Mouse (Mus musculus): Measurements from ENCODE around the gene Tmem35b.
A peak's percentile ranks its signal among the peaks of the same experiment; 100 is the strongest.

Gene Tmem35b

DNA sequence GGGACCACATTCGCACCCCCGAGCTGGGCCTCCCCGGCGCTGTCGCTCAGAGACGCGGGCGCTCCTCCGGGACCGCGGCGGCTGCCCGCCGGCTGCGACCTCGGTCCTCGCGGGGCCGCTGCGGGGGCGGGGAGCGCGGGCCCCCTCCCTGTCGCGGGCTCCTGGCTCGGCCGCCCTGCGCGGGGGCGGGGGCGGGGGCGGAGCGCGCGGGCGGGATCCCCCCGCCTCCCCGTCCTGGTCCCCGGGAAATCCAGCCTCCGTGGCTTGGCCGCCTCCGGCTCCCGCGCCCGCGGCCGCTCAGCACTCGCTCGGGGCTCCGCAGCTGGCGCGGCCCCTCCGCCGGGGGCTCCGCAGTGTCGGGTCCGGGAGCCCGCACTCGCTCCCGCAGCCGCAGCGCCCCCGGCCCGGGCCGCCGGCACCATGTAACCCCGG is 45.4 kb downstream of the Tmem35b start, which contains the start of gene Dlgap3:
Dlgap3 (plus strand) TSS at position 291 of the 432 bp plus-strand sequence.
- peak; percentile 71 to 83 for DNase-seq

GRCm38 (mm10) chr4:127169346-127170221 is 46.1 kb downstream of the Tmem35b start:
- DNase-seq, result peak in 1 of 2 experiments; percentile 56

- peak; percentile 69 to 75 for DNase-seq
Measured at GRCm38 (mm10) chr4:127170866-127171265, 47.4 kb downstream of the Tmem35b start.

DNA sequence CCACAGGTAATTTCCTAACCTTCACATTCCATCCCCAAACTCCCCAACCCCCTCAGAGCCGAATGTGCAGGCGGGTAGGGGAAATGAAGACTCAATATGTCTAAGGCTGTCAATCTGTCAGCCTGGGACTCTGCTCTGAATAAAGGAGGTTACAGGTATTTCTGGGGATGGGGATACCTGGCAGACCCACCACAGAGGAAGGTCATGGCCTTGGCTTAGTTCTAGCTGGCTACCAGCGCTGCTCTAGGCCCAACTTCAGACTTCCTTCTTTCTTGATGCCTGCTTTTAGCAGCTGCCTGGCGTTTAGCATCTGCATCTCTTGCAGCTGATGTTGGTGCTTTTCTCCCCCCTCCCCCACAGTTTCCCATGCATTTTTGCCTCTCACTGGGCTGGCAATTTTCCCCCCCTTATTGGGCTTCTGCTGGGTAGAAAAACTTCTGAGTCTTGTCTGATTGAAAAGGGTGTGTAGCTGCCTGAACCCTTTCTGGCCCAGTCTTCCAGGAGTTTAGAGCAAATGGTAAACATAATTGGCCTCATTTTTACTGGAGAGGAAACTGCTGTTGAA is 47.9 kb downstream of the Tmem35b start:
- no peak for DNase-seq

- DNase-seq, result no peak
Measured at GRCm38 (mm10) chr4:127172119-127172518, 48.6 kb downstream of the Tmem35b start.

- DNase-seq, result no peak
Measured at GRCm38 (mm10) chr4:127172614-127173013, 49.1 kb downstream of the Tmem35b start.

- DNase-seq, result no peak
Measured at GRCm38 (mm10) chr4:127173461-127173860, 50.0 kb downstream of the Tmem35b start.

GRCm38 (mm10) chr4:127174075-127174899 is 50.8 kb downstream of the Tmem35b start:
- DNase-seq, result peak in 1 of 2 experiments; percentile 7

DNA sequence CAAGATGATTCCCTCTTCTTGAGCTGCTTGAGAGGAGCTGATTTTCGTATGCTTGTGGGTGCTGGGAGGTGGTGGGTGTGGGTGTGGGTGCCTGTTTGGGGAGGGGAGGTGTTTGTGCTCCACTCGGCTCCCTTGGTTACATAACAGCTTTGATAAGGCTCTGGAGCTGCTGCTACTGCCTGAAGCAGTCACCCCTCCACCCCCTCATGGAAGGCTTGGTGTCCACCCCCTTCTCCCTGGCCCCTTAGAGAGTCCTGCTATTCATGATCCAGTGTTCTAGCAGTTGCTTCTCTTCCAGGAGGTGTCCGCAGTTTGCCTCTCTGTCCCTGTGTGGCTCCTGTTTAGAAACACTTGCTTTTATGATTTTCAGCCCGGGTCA is 51.4 kb downstream of the Tmem35b start:
- DNase-seq, result peak in 1 of 2 experiments; percentile 2

- peak in 1 of 2 experiments; percentile 7 for DNase-seq
Measured at GRCm38 (mm10) chr4:127177961-127178360, 54.5 kb downstream of the Tmem35b start.

GRCm38 (mm10) chr4:127178671-127179070 is 55.2 kb downstream of the Tmem35b start:
- DNase-seq, result no peak
